Mouse (Mus musculus): ENCODE measurements around the gene Gadl1.

DNA sequence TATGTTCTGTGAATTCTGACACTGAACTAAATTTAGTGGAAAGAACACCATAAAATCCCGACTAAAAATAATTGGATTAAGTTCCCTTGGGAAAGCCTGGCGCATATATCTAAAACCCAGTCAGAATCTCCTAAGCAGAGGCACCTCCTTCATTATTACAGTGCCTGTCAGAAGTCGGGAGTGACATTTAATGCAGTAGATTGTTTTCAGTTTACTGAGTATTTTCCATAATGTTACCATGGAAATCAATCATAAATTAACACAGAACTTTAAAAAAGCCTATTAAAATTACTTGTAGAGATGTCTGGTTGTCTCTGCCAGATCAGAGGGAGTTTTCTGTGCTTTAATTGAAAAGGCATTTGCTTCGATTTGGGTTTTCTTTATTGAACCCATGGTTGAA, 33.2 kb downstream of the Gadl1 start:
- TF ChIP-seq POLR2A (IDR thresholded peaks at IDR 0.05; ENCODE audit: borderline replicate concordance, extremely low read depth, insufficient read depth, insufficient read length, poor library complexity, severe bottlenecking) (no peak), CTCF (IDR thresholded peaks at IDR 0.05; ENCODE audit: borderline replicate concordance, extremely low read depth, insufficient read depth, insufficient read length) (no peak)

All from brain, embryonic 14.5 days (tissue).